Mouse (Mus musculus) limb, embryonic 11.5 days (tissue): ENCODE data around the gene Ttll12. TPM values are rescaled to one million over a fixed set of nuclear protein-coding genes. Genes with fewer than 3 reads are reported as not detected.
A peak's percentile ranks its signal among the peaks of the same experiment; 100 is the strongest.

Experiments
- ATAC-seq: fragments of 200-750 bp; cut with Nextera tagmentation; 2 replicates; pipeline ENCODE4 v1.8.0; 2017; ENCODE audit warnings: low read depth; ENCODE audit not compliant: insufficient number of reproducible peaks, low FRiP score, low TSS enrichment
- DNase-seq: peaks from one replicate; pipeline ENCODE4 v3.0.0-alpha.2; 2015; ENCODE audit warnings: low spot score
- H3K27ac ChIP-seq: fragments of 300-500 bp; sonication (generic); replicated peaks from 2 replicates; pipeline ENCODE4 v1.5.1; 2014; ENCODE audit warnings: low read depth, mild to moderate bottlenecking, low read length
- H3K27me3 ChIP-seq: fragments of 300-500 bp; sonication (generic); 2 replicates; pipeline ENCODE4 v1.6.1; 2014; ENCODE audit warnings: mild to moderate bottlenecking, low read length, mixed read lengths; ENCODE audit not compliant: control insufficient read depth, insufficient read depth
- H3K36me3 ChIP-seq: fragments of 300-500 bp; sonication (generic); 2 replicates; pipeline ENCODE4 v1.6.1; 2014; ENCODE audit warnings: mild to moderate bottlenecking, low read length, moderate library complexity, mixed read lengths; ENCODE audit not compliant: control insufficient read depth, insufficient read depth
- H3K4me1 ChIP-seq: fragments of 300-500 bp; sonication (generic); 2 replicates; pipeline ENCODE4 v1.6.1; 2014; ENCODE audit warnings: low read length, mixed read lengths; ENCODE audit not compliant: control insufficient read depth, insufficient read depth
- H3K4me2 ChIP-seq: fragments of 300-500 bp; sonication (generic); 2 replicates; pipeline ENCODE4 v1.6.1; 2014; ENCODE audit warnings: low read depth, mild to moderate bottlenecking, moderate library complexity; ENCODE audit not compliant: severe bottlenecking
- H3K4me3 ChIP-seq: fragments of 300-500 bp; sonication (generic); 2 replicates; pipeline ENCODE4 v1.5.1; 2014; ENCODE audit warnings: low read depth, low read length
- H3K9ac ChIP-seq: fragments of 300-500 bp; sonication (generic); 2 replicates; pipeline ENCODE4 v1.6.1; 2014; ENCODE audit warnings: mild to moderate bottlenecking, low read length
- H3K9me3 ChIP-seq: fragments of 300-500 bp; sonication (generic); 2 replicates; pipeline ENCODE4 v1.6.1; 2016; ENCODE audit warnings: low read length; ENCODE audit not compliant: control insufficient read depth
- WGBS: fragments of 180-500 bp; shearing (Covaris S2); extraction: QIAGEN DNeasy Blood & Tissue Kit; methylation state at CpG from one replicate; pipeline ENCODE4 v1.1.7; 2014; 5-methylcytosine and 5-hydroxymethylcytosine counted together
- polyA plus RNA-seq: library from polyadenylated mRNA; unstranded; fragments of >200 nt; fragmentation: Nextera tagmentation; extraction: Ambion mirVana; gene quantifications from 2 replicates; pipeline ENCODE4 v1.2.1, GENCODE M21; 2014

The Ttll12 gene
- polyA plus RNA-seq, 1 experiment from 2014 or later = 59.1 TPM

DNA sequence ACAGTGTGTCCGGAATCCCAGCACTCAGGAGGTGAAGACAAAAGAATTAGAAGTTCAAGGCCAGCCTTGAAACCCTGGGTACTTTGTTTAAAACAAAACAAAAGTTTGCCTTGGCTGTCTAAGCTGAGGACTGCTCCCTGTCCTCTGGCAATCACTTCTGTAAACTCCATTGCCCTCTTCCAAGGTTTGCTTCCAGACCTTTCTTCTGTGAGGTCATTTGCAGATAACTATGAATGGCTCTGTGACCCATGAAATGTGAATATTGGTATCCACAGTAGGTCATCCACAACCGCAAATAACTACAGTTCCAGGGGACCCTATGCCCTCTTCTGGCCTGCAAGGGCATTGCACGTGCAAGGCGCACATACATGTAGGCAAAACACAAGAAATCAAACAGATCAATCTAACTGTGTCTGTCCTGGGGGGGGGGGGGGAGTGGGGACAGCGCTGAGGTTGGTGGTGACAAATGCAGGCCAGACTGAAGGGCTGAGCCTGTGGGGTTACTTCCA lies 62.9 kb downstream of the Ttll12 start:
- no peaks in the 10 kb centered on the region for H3K9me3 ChIP-seq
- H3K36me3 ChIP-seq = no peaks in the 10 kb centered on the region
- no peak overlapping the region for H3K4me2 ChIP-seq
- no peak overlapping the region for H3K27ac ChIP-seq
- H3K27me3 ChIP-seq = peaks cover 15% of the 10 kb centered on the region
- WGBS = 88% methylated on average over 5 of the region's 5 CpGs
- H3K9ac ChIP-seq = no peak overlapping the region
- DNase-seq (no peak), ATAC-seq (no peak)
- H3K4me3 ChIP-seq = no peak overlapping the region
- H3K4me1 ChIP-seq = no peaks in the 10 kb centered on the region; the same call in 1 of the 2 replicates

DNA sequence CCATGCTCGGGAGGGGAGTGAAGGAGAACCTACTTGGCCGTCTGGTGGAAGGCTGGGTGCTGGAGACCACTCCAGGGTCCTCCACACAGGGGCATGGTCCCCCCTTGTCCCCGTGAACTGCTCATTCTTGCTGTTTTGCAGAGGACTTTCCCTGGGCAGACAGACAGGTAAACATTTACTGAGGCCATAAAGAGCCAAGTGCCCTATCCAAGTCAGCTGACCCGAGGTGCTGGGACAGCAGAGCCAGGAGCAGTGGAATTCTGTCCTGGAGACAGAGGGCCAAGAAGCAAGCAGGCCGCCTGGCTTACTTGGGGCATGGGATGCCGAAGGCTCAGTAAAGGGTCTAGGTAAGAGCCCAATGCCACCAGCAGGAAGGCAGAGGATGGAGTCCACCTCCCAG lies 64.3 kb downstream of the Ttll12 start:
- Histone ChIP-seq H3K36me3 (no peaks in the 10 kb centered on the region), H3K9ac (no peak overlapping the region), H3K4me1 (peaks cover 3% of the 10 kb centered on the region; the same call in 1 of the 2 replicates), H3K27ac (no peak overlapping the region; the same call in 1 of the 2 replicates), H3K27me3 (peaks cover 27% of the 10 kb centered on the region), H3K9me3 (no peaks in the 10 kb centered on the region), H3K4me2 (no peak overlapping the region), H3K4me3 (no peak overlapping the region)
- 65% methylated on average over 6 of the region's 6 CpGs for WGBS
- ATAC-seq (no peak), DNase-seq (no peak)

DNA sequence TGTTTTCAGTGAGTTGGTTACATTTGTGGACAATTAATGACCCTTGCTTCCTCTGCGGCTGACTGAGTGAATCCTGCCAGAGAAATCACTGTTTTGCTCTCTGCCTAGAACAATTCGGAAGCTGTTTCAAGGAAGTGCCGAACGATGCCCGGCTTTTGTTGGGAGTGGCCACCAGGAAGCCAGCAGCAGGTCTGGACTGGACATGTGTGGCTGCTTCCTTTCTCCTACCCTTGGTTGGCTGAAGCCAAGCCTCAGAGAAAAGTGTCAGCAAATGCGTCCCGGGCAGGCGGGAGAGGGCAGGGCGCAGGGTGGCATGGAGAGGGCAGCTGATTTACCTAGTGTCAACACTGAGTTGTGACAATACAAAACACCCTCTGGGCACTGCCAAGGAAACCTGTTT lies 64.7 kb downstream of the Ttll12 start:
- Histone ChIP-seq H3K9ac (no peak overlapping the region), H3K4me2 (no peak overlapping the region), H3K36me3 (no peaks in the 10 kb centered on the region), H3K4me3 (no peak overlapping the region), H3K27me3 (peaks cover 30% of the 10 kb centered on the region), H3K4me1 (peaks cover 3% of the 10 kb centered on the region; the same call in 1 of the 2 replicates), H3K9me3 (no peaks in the 10 kb centered on the region), H3K27ac (no peak overlapping the region; the same call in 1 of the 2 replicates)
- ATAC-seq (no peak), DNase-seq (no peak)
- 79% methylated on average over 9 of the region's 9 CpGs for WGBS

- H3K9me3 ChIP-seq = no peaks in the 10 kb centered on the region
- H3K4me1 ChIP-seq = peaks cover 3% of the 10 kb centered on the region; the same call in 1 of the 2 replicates
- no peak for ATAC-seq
- H3K4me2 ChIP-seq = no peak overlapping the region
- no peak overlapping the region for H3K27ac ChIP-seq
- no peak overlapping the region for H3K9ac ChIP-seq
- no peak for DNase-seq
- H3K4me3 ChIP-seq = no peak overlapping the region
- peaks cover 31% of the 10 kb centered on the region for H3K27me3 ChIP-seq
- H3K36me3 ChIP-seq = no peaks in the 10 kb centered on the region
- 88% methylated on average over 5 of the region's 5 CpGs for WGBS
Measured at GRCm38 (mm10) chr15:83529765-83530164, 65.2 kb downstream of the Ttll12 start.

GRCm38 (mm10) chr15:83528892-83529291 lies 66.1 kb downstream of the Ttll12 start:
- peaks cover 3% of the 10 kb centered on the region; the same call in 1 of the 2 replicates for H3K4me1 ChIP-seq

GRCm38 (mm10) chr15:83527747-83528146 lies 67.2 kb downstream of the Ttll12 start:
- Histone ChIP-seq H3K36me3 (no peaks in the 10 kb centered on the region), H3K27me3 (peaks cover 34% of the 10 kb centered on the region), H3K27ac (no peak overlapping the region), H3K4me3 (no peak overlapping the region), H3K4me1 (peaks cover 3% of the 10 kb centered on the region; the same call in 1 of the 2 replicates), H3K9ac (no peak overlapping the region), H3K9me3 (no peaks in the 10 kb centered on the region), H3K4me2 (no peak overlapping the region)
- 63% methylated on average over 2 of the region's 2 CpGs for WGBS
- DNase-seq (no peak), ATAC-seq (no peak)

More at GRCm38 (mm10) chr15:83528892-83529291, 66.1 kb downstream of the Ttll12 start:
- WGBS = 63% methylated on average over 4 of the region's 4 CpGs
- DNase-seq (no peak), ATAC-seq (no peak)
- Histone ChIP-seq H3K9me3 (no peaks in the 10 kb centered on the region), H3K27me3 (peaks cover 34% of the 10 kb centered on the region), H3K4me3 (no peak overlapping the region), H3K9ac (no peak overlapping the region), H3K27ac (no peak overlapping the region), H3K4me2 (no peak overlapping the region), H3K36me3 (no peaks in the 10 kb centered on the region)

DNA sequence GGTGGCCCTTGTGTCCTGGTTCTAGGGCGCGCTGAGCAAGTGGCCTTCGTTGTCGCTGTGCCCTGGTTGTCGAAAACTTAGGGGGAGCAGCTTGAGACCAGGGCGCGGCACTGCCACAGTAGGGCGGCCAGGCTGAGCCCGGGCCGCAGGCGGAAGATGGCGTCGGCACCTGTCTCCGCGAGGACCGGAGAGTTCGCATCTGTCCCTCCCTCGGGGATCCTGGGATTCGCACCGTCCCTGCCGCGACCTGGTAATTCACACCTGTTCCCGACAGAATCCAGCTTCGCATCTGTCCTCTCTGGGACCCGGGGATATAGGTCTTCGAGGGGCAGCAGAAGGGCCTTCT lies 67.9 kb downstream of the Ttll12 start:
- Histone ChIP-seq H3K9ac (no peak overlapping the region; the same call in 1 of the 2 replicates), H3K9me3 (no peaks in the 10 kb centered on the region), H3K36me3 (no peaks in the 10 kb centered on the region), H3K4me2 (peak overlapping the region; percentile 96), H3K4me1 (peaks cover 3% of the 10 kb centered on the region; the same call in 1 of the 2 replicates), H3K4me3 (peak overlapping the region; percentile 50), H3K27ac (no peak overlapping the region), H3K27me3 (peaks cover 34% of the 10 kb centered on the region)
- DNase-seq (no peak), ATAC-seq (no peak)
- WGBS = under 1% methylated on average over 26 of the region's 26 CpGs

DNA sequence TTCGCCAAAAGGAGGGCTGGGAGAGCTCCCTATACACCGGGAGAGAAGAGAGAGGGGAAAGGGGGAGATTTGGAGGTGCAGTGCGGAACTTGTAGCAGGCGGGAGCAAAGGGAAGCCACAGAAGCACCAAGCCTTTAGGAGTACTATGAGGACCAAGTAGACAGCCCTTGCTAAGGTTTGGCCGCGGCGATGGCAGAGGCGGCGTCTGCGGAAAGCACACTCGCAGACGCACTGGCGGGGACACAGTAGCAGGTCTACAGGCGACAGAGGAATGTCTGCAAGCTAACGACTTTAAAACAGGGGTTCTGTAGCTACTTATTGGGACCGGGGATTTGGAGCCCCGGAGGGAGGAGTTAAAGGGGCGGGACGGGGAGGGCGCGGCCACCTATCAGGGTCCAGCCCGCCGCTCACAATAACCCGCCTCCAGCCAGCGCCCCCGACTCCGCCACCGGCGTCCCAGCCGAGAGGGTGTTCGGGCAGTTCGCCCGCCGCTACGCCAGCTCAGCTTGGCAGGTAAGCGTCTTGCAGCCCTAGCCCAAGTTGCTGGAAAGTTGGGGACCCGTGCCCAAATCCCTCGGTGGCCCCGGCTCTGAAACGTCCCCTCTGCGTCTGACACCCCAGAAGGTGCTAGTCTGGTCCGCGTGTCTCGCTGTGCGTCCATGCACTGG lies 68.4 kb downstream of the Ttll12 start, which contains the start of gene Bik:
TSS of gene Bik (plus strand) at position 439 of the 668 bp plus-strand sequence.
- WGBS = under 1% methylated on average over 45 of the region's 45 CpGs
- no peaks in the 10 kb centered on the region for H3K9me3 ChIP-seq
- H3K27me3 ChIP-seq = peaks cover 34% of the 10 kb centered on the region
- H3K4me3 ChIP-seq = peak within 1 kb of the TSS; percentile 50
- peak within 1 kb of the TSS; percentile 9; the same call in 1 of the 2 replicates for H3K9ac ChIP-seq
- H3K4me2 ChIP-seq = peak within 1 kb of the TSS; percentile 96
- peak; percentile 74 for DNase-seq
- H3K27ac ChIP-seq = no peak within 1 kb of the TSS
- no peaks in the 10 kb centered on the region for H3K36me3 ChIP-seq
- peaks cover 3% of the 10 kb centered on the region; the same call in 1 of the 2 replicates for H3K4me1 ChIP-seq
- ATAC-seq = peak; percentile 56; the same call in 1 of the 2 replicates
